Mouse (Mus musculus): Measurements from ENCODE around the gene Prkn.

- no peak for TF ChIP-seq POLR2A (IDR thresholded peaks at IDR 0.05; ENCODE audit: low read depth, low read length)
- TF ChIP-seq CTCF (IDR thresholded peaks at IDR 0.05; ENCODE audit: extremely low read depth, insufficient read length, insufficient replicate concordance, low read depth, low read length): no peak
Measured at GRCm38 (mm10) chr17:11995522-11995921, 1155.3 kb downstream of the Prkn start.

Measured in small intestine, adult 2 months (tissue).